Mouse (Mus musculus): ENCODE data around the gene Cplx3. TPM values are rescaled to one million over a fixed set of nuclear protein-coding genes. Genes with fewer than 3 reads are reported as not detected.

Gene Cplx3
- total RNA-seq, 2 experiments from 2014 or later, result not detected

GRCm38 (mm10) chr9:57560861-57561710, 45.0 kb downstream of the Cplx3 start, which contains the start of gene Scamp2:
Scamp2 (plus strand) TSS chr9:57560943.
- DNase-seq (ENCODE audit: low spot score in 2 of 2), result peak; percentile 92 to 93

DNA sequence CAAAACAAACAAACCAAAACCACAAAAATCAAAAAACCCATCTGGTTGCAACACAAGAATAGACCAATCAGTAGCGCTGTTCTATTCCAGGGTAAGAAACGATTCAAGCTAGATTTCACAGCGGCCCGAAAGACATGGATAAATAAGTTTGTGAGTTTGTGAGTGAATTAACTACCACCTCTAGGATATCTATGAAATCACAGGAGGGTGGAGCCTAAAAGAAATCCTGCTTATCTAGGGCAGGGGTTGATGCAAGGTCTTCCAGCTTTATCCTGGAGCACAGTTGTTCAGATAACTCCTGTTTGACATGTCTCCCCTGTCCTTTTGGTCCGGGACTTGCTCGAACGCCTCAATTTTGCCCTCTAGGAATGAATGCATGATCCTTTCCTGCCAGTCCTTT, 45.8 kb downstream of the Cplx3 start:
- DNase-seq (ENCODE audit: low spot score in 2 of 2), result no peak

- no peak for DNase-seq (ENCODE audit: low spot score in 2 of 2)
Observed at GRCm38 (mm10) chr9:57559568-57559967, 46.5 kb downstream of the Cplx3 start.

DNA sequence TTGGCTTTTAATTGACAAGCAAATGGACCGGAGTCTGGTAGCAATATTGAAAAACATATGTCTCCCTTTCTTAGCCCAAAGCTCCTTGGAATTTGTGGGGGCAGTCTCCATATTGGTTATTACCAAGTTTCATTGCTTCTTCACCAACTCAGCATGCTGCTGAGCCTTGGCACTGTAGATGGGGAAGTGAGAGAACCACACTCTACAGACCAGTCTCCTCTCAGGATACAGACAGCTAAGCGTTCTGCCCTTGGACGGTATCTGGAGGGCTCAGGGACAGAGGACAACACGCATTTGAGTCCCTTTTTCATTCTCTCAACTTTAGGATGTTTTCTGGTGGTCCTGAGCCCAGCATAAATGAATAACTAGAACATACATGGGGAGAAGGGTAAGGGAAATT, 47.5 kb downstream of the Cplx3 start:
- no peak for DNase-seq (ENCODE audit: low spot score in 2 of 2)

DNA sequence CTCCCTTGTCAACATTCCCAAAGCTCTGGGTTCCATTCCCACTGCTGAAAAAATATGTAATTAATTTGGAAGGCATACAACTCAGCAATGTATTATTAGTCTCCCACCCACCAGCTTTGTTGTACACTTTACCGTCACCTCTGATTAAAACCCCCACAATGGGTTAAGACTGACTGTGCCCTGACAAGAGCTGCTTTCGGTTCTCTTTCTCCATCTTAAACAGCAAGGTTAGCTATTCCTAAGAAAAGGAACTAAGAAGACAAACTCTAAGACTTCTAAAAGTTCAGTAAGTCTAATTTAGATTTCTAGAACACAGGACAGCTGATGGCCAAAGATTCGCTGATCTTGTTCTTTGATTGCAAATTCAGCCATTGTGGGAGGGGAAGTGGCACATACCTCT, 48.9 kb downstream of the Cplx3 start:
- DNase-seq (ENCODE audit: low spot score in 2 of 2), result no peak

GRCm38 (mm10) chr9:57554753-57555152, 51.3 kb downstream of the Cplx3 start:
- no peak for DNase-seq (ENCODE audit: low spot score in 2 of 2)

DNA sequence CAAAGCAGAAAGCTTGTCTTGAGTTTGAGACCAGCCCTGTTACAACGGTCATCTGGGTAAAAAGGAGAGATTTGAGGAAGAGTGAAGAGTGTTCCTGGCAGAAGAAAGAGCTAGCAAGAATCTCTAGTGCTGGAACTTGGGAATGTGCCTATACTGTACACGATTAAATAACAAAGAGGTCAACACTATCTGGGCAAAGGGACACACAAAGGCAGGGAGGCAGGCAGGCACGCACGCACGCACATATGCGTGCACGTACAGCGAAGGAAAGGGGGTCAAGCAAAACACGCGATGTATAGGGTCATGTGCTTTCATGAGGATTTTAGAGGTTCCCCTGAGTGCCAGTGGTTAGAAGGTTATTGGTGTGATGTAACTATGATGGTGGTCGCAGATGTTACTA, 53.0 kb downstream of the Cplx3 start:
- DNase-seq (ENCODE audit: low spot score in 2 of 2), result no peak

DNA sequence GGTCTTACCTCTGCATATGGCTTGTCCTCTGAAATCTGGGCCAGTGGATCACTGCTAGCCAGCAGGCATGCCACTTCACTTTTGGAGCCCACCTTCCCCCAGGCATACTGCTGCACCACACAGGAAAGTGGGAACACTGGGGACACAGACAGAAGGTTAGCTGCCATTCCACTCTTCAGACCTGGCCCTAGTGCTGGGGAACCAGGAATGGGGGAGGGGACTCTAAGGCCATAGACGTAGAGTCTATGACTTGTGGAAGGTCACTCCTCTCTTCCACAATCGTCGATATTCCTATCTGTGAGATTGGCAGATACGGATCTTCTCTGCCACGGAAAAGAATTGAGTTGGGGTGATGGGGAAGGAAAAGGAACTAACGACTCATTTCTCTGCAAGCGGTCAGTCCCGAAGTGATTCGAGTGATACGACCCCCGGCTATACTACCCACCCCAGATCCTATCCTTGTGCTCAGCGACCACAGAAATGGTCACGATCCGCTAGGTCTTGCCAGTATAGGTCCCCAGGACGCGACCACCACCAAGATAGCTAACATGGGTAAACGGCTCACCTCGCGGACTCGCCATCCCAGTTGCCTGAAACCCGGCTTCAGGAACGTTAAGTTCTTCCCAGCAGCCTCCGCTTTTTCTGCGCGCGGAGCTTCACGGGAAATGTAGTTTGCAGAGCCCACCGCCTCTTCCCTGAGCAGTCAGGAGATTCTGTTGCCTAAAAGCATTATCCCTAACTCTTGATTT, 53.8 kb downstream of the Cplx3 start, which contains the start of gene Mpi:
TSS of gene Mpi (minus strand) at position 625 of the 749 bp plus-strand sequence.
- DNase-seq (ENCODE audit: low spot score in 2 of 2), result peak; percentile 60 to 67

DNA sequence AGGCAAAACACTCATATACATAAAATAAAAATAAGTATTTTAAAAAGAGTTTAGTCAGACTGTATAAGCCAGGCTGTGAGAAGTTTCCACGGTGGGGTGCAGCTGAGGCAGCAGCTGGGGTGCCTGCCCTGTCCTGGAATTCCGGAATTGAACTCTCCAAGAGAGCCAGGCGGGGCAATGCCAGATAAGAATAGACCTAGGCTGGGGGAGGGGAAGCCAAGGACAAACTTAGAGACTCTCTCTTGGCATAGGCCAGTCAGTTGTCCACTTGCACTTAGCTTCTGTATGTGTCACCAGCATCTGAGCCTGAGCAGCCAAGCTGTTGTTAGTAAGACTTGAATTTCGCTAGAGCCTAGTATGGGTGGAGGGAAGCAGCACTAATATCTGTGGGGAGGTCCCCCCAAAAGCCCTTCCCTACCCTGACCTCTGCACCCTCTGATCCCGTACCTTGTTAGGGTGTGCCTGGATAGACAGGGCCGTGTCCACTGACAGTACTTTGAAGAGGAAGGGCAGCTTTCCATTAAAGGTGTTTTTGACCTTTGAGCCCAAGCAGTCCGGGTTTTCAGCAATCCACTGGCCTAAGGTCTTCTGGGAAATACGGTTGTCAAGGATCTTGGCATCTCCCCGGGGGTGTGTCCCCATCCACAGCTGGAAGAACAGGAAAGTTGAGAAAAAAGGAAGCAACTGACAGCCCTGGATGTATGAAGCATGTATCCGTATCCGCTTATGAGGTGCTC, 55.8 kb downstream of the Cplx3 start:
- DNase-seq (ENCODE audit: low spot score in 2 of 2), result no peak

Other genes starting within 250 kb of the Cplx3 start
- 10 to 100 TPM; 15.0 to 18.0 TPM for gene Ppcdc, start 166.2 kb downstream of the Cplx3 start, total RNA-seq (2021)
- 10 to 100 TPM in 1 of 2 experiments, 1 to 10 TPM in 1; 7.5 to 13.7 TPM for gene Scamp5, start 138.2 kb downstream of the Cplx3 start, total RNA-seq (2021)
- gene Rpp25, start 102.3 kb downstream of the Cplx3 start, total RNA-seq (2021), result 1 to 10 TPM; 1.2 to 1.7 TPM
- gene Cox5a, start 85.0 kb downstream of the Cplx3 start, total RNA-seq (2021), result 100 to 1,000 TPM; 514 to 860 TPM
- 10 to 100 TPM; 21.4 to 26.4 TPM for gene Fam219b, start 68.8 kb downstream of the Cplx3 start, total RNA-seq (2021)
- 10 to 100 TPM; 34.7 to 36.8 TPM for gene Mpi, start 53.5 kb downstream of the Cplx3 start, total RNA-seq (2021)
- gene Scamp2, start 45.3 kb downstream of the Cplx3 start, total RNA-seq (2021), result 10 to 100 TPM; 51.3 to 61.9 TPM
- 10 to 100 TPM; 12.3 to 13.6 TPM for gene Ulk3, start 16.8 kb downstream of the Cplx3 start, total RNA-seq (2021)
- not detected for gene Lman1l, start 14.5 kb upstream of the Cplx3 start, total RNA-seq (2021)
- gene Csk, start 47.4 kb upstream of the Cplx3 start, total RNA-seq (2021), result 10 to 100 TPM; 62.2 to 89.1 TPM
- under 1 TPM in 1 of 2 experiments, not detected in 1; 0.20 TPM for gene Cyp1a2, start 77.4 kb upstream of the Cplx3 start, total RNA-seq (2021)
- 1 to 10 TPM in 1 of 2 experiments, under 1 TPM in 1; 0.17 to 1.0 TPM for gene Cyp1a1, start 81.6 kb upstream of the Cplx3 start, total RNA-seq (2021)
- gene Edc3, start 102.3 kb upstream of the Cplx3 start, total RNA-seq (2021), result 1 to 10 TPM; 7.1 to 8.7 TPM
- gene Clk3, start 159.6 kb upstream of the Cplx3 start, total RNA-seq (2021), result 10 to 100 TPM; 63.6 to 74.9 TPM
- gene Arid3b, start 230.5 kb upstream of the Cplx3 start, total RNA-seq (2021), result 1 to 10 TPM; 5.4 to 7.1 TPM